Comparison of ENCODE assay signal across 14 mouse cellular contexts in the genomic region with DNA sequence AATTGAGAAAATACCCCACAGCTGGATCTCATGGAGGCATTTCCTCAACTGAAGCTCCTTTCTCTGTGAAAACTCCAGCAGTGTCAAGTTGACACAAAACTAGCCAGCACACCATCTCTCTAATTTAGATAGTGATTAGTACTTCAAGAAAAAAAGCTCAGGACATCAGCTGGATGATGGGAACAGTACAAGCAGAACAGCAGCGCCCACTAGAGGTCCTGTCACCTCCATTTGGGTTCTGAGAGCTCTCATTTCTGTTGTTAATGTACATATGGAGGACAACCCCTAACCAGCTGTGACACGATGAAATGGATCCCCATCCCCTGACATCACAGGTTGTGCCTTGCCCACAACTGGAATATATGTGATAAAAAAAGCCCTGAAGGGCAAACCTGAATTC.
DNase-seq lines count a peak whose midpoint lies in the region; ATAC-seq and TF ChIP-seq lines count a peak whose summit lies in the region.
"Had no signal": no experiment of that assay in that cellular context is flagged by ENCODE, and none has a peak within 500 bp of the region (broad histone marks: within the 10 kb centered on the region; RNA-seq: fewer than 3 reads in every experiment).

No protein-coding gene starts in this region.

- H3K4me3 ChIP-seq in heart, postnatal 0 days (ENCODE audit: low read depth, low read length): no peak overlapping the region
- no peak overlapping the region for H3K4me3 ChIP-seq in midbrain, embryonic 10.5 days
- no peak overlapping the region for H3K4me3 ChIP-seq in midbrain, embryonic 13.5 days (replicated peaks)
- H3K4me3 ChIP-seq: forebrain, embryonic 15.5 days; heart, embryonic 10.5 days; midbrain, embryonic 12.5 days had no signal

- H3K27ac ChIP-seq in heart, postnatal 0 days (ENCODE audit: low read depth): no peak overlapping the region
- H3K27ac ChIP-seq in midbrain, embryonic 10.5 days (replicated peaks): peak overlapping the region; percentile 33; the same call in 1 of the 2 replicates
- H3K27ac ChIP-seq in midbrain, embryonic 13.5 days: no peak overlapping the region
- H3K27ac ChIP-seq: forebrain, embryonic 15.5 days; heart, embryonic 10.5 days; midbrain, embryonic 12.5 days had no signal

- no peaks in the 10 kb centered on the region for H3K9me3 ChIP-seq in heart, postnatal 0 days (replicated peaks; ENCODE audit: control insufficient read depth, low read length)
- H3K9me3 ChIP-seq in midbrain, embryonic 10.5 days (replicated peaks): no peaks in the 10 kb centered on the region
- H3K9me3 ChIP-seq in midbrain, embryonic 13.5 days: no peaks in the 10 kb centered on the region
- H3K9me3 ChIP-seq: forebrain, embryonic 15.5 days; heart, embryonic 10.5 days; midbrain, embryonic 12.5 days had no signal

- peaks cover 26% of the 10 kb centered on the region for H3K4me1 ChIP-seq in heart, postnatal 0 days (ENCODE audit: control insufficient read depth, insufficient read depth)
- H3K4me1 ChIP-seq in midbrain, embryonic 10.5 days: peaks cover 8% of the 10 kb centered on the region
- peaks cover 9% of the 10 kb centered on the region for H3K4me1 ChIP-seq in midbrain, embryonic 13.5 days (replicated peaks)

- H3K27me3 ChIP-seq in heart, postnatal 0 days (ENCODE audit: control insufficient read depth, insufficient read depth, low read length): no peaks in the 10 kb centered on the region
- H3K27me3 ChIP-seq in midbrain, embryonic 10.5 days (ENCODE audit: low read depth, poor library complexity, severe bottlenecking): no peaks in the 10 kb centered on the region
- no peaks in the 10 kb centered on the region for H3K27me3 ChIP-seq in midbrain, embryonic 13.5 days
- H3K27me3 ChIP-seq: forebrain, embryonic 15.5 days; midbrain, embryonic 12.5 days had no signal

- H3K9ac ChIP-seq in heart, postnatal 0 days (replicated peaks; ENCODE audit: low read depth, low read length): no peak overlapping the region
- H3K9ac ChIP-seq in midbrain, embryonic 13.5 days (replicated peaks): no peak overlapping the region
- H3K9ac ChIP-seq: forebrain, embryonic 15.5 days; midbrain, embryonic 12.5 days had no signal

- no peak for DNase-seq in heart, postnatal 0 days (ENCODE audit: low spot score)
- DNase-seq in heart, postnatal 4 days: no peak
- no peak for DNase-seq in midbrain, embryonic 10.5 days (ENCODE audit: low spot score)
- DNase-seq in ES-CJ7 (ENCODE audit: low read depth, low spot score): peak; percentile 14
- no peak for DNase-seq in adrenal gland, adult 8-10 months
- DNase-seq in layer of hippocampus, postnatal 14 days (ENCODE audit: low spot score in 2 of 2): no peak
- DNase-seq: adrenal gland, postnatal 14 days; cerebellum, adult 8-10 months; gastrocnemius, postnatal 10 days; lung, postnatal 4 days had no signal

- WGBS in heart, postnatal 0 days: 72% methylated on average over 2 of the region's 2 CpGs
- 67% methylated on average over 2 of the region's 2 CpGs for WGBS in midbrain, embryonic 10.5 days
- WGBS in midbrain, embryonic 13.5 days: 75% methylated on average over 2 of the region's 2 CpGs

- H3K4me2 ChIP-seq in heart, postnatal 0 days (ENCODE audit: low read depth, low read length): no peak overlapping the region
- no peak overlapping the region for H3K4me2 ChIP-seq in midbrain, embryonic 13.5 days (replicated peaks)
- H3K4me2 ChIP-seq: forebrain, embryonic 15.5 days; midbrain, embryonic 12.5 days had no signal

- ATAC-seq in heart, postnatal 0 days (ENCODE audit: insufficient read depth, low read depth): no peak
- ATAC-seq in midbrain, embryonic 13.5 days: no peak
- ATAC-seq: forebrain, embryonic 15.5 days had no signal

- peak; percentile 39 for TF ChIP-seq CTCF in heart, postnatal 0 days (IDR thresholded peaks at IDR 0.05; ENCODE audit: low read depth)

- TF ChIP-seq EP300 in heart, postnatal 0 days (IDR thresholded peaks at IDR 0.05; ENCODE audit: low read depth): no peak

- H3K36me3 ChIP-seq in heart, postnatal 0 days (replicated peaks; ENCODE audit: control insufficient read depth, insufficient read depth, low read length): no peaks in the 10 kb centered on the region
- no peaks in the 10 kb centered on the region for H3K36me3 ChIP-seq in midbrain, embryonic 10.5 days
- H3K36me3 ChIP-seq in midbrain, embryonic 13.5 days: no peaks in the 10 kb centered on the region
- H3K36me3 ChIP-seq: forebrain, embryonic 15.5 days; heart, embryonic 10.5 days; midbrain, embryonic 12.5 days had no signal
